Mouse (Mus musculus) layer of hippocampus, adult 6 months (tissue): ENCODE measurements around the gene 4932429P05Rik. TPM values are rescaled to one million over a fixed set of nuclear protein-coding genes. Genes with fewer than 3 reads are reported as not detected.

ENCODE experiments used
- long read RNA-seq, 2 experiments: library from polyadenylated mRNA; unstranded; transcript quantifications; one replicate each; pipeline ENCODE4 v2.0.0; 2019 to 2020
- polyA plus RNA-seq: library from polyadenylated mRNA; unstranded; fragments of <200 nt; fragmentation: Nextera tagmentation; gene quantifications from 2 replicates; pipeline ENCODE4 v1.2.3, GENCODE M21; 2021

4932429P05Rik gene
- polyA plus RNA-seq, result not detected in 2 replicates
- long read RNA-seq, experiment 1, result 0 reads
- long read RNA-seq, experiment 2, result 0 reads

DNA sequence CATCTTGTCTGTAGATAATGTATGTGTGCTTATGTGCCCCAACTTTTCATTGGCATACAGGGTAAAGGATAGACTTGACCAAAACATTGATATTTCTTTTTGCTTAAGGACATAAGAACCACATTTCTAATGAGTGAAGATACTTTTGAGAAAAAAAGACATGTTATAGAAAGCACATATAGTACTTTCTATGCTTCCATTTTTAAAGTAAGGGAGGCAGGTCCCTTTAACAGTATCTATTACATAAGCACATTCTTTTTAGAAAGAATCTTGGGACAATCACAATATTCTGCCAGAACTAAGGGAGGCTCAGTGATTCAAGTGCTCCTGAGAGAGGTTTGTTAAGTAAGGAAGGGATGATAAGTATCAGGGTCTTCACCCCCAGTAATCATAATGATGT lies at the start of gene 4932429P05Rik:
4932429P05Rik (plus strand) TSS at position 301 of the 400 bp plus-strand sequence.

Other genes starting within 250 kb of the 4932429P05Rik start
- gene 4930415L06Rik, start 180.6 kb downstream of the 4932429P05Rik start, polyA plus RNA-seq, result not detected in 2 replicates